8 mouse cellular contexts compared by ENCODE assay signal in the genomic region with DNA sequence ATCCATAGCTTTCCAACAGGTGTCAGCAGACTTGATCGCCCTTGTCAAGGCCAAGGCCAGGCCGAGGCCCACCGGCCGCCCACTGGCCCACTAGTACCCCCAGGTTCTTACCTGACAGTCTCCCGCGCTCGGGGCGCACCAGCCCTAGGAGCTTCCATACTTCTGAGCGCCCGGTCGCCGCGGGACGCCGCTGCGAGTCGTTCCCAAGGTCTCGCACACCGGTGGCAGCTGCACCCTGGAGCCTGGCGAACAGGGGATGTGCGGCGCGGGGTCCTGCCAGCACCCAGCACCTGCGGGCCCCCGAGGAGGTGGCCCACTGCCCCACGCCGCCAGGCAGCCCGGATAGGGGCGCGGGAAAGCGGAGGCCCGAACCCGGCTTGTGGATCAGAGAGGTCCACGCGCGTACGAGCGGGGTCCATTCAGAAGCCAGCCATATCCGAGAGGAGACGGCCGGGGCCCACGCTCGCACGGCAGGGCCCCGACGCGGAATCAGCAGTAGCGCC. TPM values are rescaled to one million over a fixed set of nuclear protein-coding genes. Genes with fewer than 3 reads are reported as not detected.
DNase-seq lines count a peak whose midpoint lies in the region; ATAC-seq and TF ChIP-seq lines count a peak whose summit lies in the region.

No protein-coding gene starts in this region.

- H3K27ac ChIP-seq in forebrain, postnatal 0 days (ENCODE audit: low read depth, low read length) = peak overlapping the region; percentile 50
- H3K27ac ChIP-seq in midbrain, postnatal 0 days (ENCODE audit: low read depth, low read length) = peak overlapping the region; percentile 62

- peak overlapping the region; percentile 92 for H3K4me2 ChIP-seq in forebrain, postnatal 0 days (ENCODE audit: low read depth)
- H3K4me2 ChIP-seq in midbrain, postnatal 0 days (ENCODE audit: low read depth, low read length, poor library complexity, severe bottlenecking) = peak overlapping the region; percentile 93

- H3K27me3 ChIP-seq in forebrain, postnatal 0 days (ENCODE audit: insufficient read depth, low read length) = no peaks in the 10 kb centered on the region
- H3K27me3 ChIP-seq in midbrain, postnatal 0 days (ENCODE audit: insufficient read depth, low read length) = no peaks in the 10 kb centered on the region

- H3K4me3 ChIP-seq in forebrain, postnatal 0 days (ENCODE audit: low read depth, low read length) = peak overlapping the region; percentile 77
- H3K4me3 ChIP-seq in midbrain, postnatal 0 days (ENCODE audit: low read depth, low read length) = peak overlapping the region; percentile 87

- DNase-seq in embryo, embryonic 10 days (ENCODE audit: low spot score) = peak; percentile 38
- DNase-seq in embryo, embryonic 9.5 days (ENCODE audit: extremely low spot score) = no peak
- DNase-seq in urinary bladder, postnatal 14 days (ENCODE audit: low spot score) = peak; percentile 22
- no peak for DNase-seq in urinary bladder, adult 2 months (ENCODE audit: low spot score)
- DNase-seq in forebrain, postnatal 0 days = peak; percentile 62
- peak; percentile 39 to 44 for DNase-seq in left cerebral cortex, postnatal 36 days (ENCODE audit: low spot score in 2 of 2)
- peak; percentile 8 for DNase-seq in midbrain, postnatal 0 days (ENCODE audit: low spot score)
- peak; percentile 33 for DNase-seq in thymus, postnatal 0 days (ENCODE audit: low spot score)

- peak overlapping the region; percentile 76 for H3K9ac ChIP-seq in forebrain, postnatal 0 days
- H3K9ac ChIP-seq in midbrain, postnatal 0 days (replicated peaks; ENCODE audit: low read length, poor library complexity, severe bottlenecking) = peak overlapping the region; percentile 94

- ATAC-seq in forebrain, postnatal 0 days = peak; percentile 47
- ATAC-seq in midbrain, postnatal 0 days (ENCODE audit: low FRiP score) = no peak; the same call in 1 of the 2 replicates

- H3K9me3 ChIP-seq in forebrain, postnatal 0 days (ENCODE audit: low read length) = no peaks in the 10 kb centered on the region
- no peaks in the 10 kb centered on the region for H3K9me3 ChIP-seq in midbrain, postnatal 0 days (ENCODE audit: low read length)

- under 1% methylated on average over 46 of the region's 48 CpGs for WGBS in forebrain, postnatal 0 days
- 1% methylated on average over 42 of the region's 48 CpGs for WGBS in midbrain, postnatal 0 days

- H3K36me3 ChIP-seq in forebrain, postnatal 0 days (ENCODE audit: insufficient read depth) = no peaks in the 10 kb centered on the region
- H3K36me3 ChIP-seq in midbrain, postnatal 0 days (ENCODE audit: insufficient read depth, low read length) = peaks cover 3% of the 10 kb centered on the region; the same call in 1 of the 2 replicates

- peaks cover 7% of the 10 kb centered on the region; the same call in 1 of the 2 replicates for H3K4me1 ChIP-seq in forebrain, postnatal 0 days (ENCODE audit: insufficient read depth)
- H3K4me1 ChIP-seq in midbrain, postnatal 0 days (ENCODE audit: insufficient read depth, low read length) = peaks cover 5% of the 10 kb centered on the region; the same call in 1 of the 2 replicates

- TF ChIP-seq CTCF in forebrain, postnatal 0 days (IDR thresholded peaks at IDR 0.05; ENCODE audit: low read depth) = no peak
- TF ChIP-seq CTCF in midbrain, postnatal 0 days (IDR thresholded peaks at IDR 0.05) = no peak

- intact Hi-C loops in left cerebral cortex, postnatal 36 days (cut with DNase I) = loop anchor here (2.0 kb wide), 1 partner anchor 38 kb away; a partner anchor contains a TSS

RNA-seq across cellular contexts. Expression of a gene that starts 0.6 kb away (rescaled TPM):
- polyA plus RNA-seq in urinary bladder, adult 2 months (2012; rRNA removed) = 13.7 and 13.9 TPM in 2 replicates
- total RNA-seq in forebrain, postnatal 0 days (2014; rRNA removed) = 33.7 and 35.4 TPM in 2 replicates
- polyA plus RNA-seq in forebrain, postnatal 0 days (2015; fragmentation: Nextera tagmentation; extraction: Ambion mirVana) = 8.3 and 10.4 TPM in 2 replicates
- 10 to 100 TPM; 15.6 to 18.1 TPM for total RNA-seq in left cerebral cortex, postnatal 36 days (2021)
- total RNA-seq in midbrain, postnatal 0 days (2014; rRNA removed) = 43.4 and 52.7 TPM in 2 replicates
- 14.7 and 14.8 TPM in 2 replicates for polyA plus RNA-seq in midbrain, postnatal 0 days (2015; fragmentation: Nextera tagmentation; extraction: Ambion mirVana)
- 4.1 and 4.4 TPM in 2 replicates for polyA plus RNA-seq in thymus, postnatal 0 days (2015; fragmentation: Nextera tagmentation; extraction: Ambion mirVana)

RNA-seq across cellular contexts. Expression of a gene that starts 33.3 kb away (rescaled TPM):
- polyA plus RNA-seq in urinary bladder, adult 2 months (2012; rRNA removed) = 11.1 and 11.3 TPM in 2 replicates
- total RNA-seq in forebrain, postnatal 0 days (2014; rRNA removed) = 21.9 and 31.8 TPM in 2 replicates
- 16.4 and 17.3 TPM in 2 replicates for polyA plus RNA-seq in forebrain, postnatal 0 days (2015; fragmentation: Nextera tagmentation; extraction: Ambion mirVana)
- total RNA-seq in left cerebral cortex, postnatal 36 days (2021) = 10 to 100 TPM; 22.0 to 23.4 TPM
- 19.4 and 27.8 TPM in 2 replicates for total RNA-seq in midbrain, postnatal 0 days (2014; rRNA removed)
- 15.2 and 16.1 TPM in 2 replicates for polyA plus RNA-seq in midbrain, postnatal 0 days (2015; fragmentation: Nextera tagmentation; extraction: Ambion mirVana)
- polyA plus RNA-seq in thymus, postnatal 0 days (2015; fragmentation: Nextera tagmentation; extraction: Ambion mirVana) = 25.4 and 26.2 TPM in 2 replicates

RNA-seq across cellular contexts. Expression of a gene that starts 38.9 kb away (rescaled TPM):
- 26.4 and 31.1 TPM in 2 replicates for polyA plus RNA-seq in urinary bladder, adult 2 months (2012; rRNA removed)
- total RNA-seq in forebrain, postnatal 0 days (2014; rRNA removed) = 33.3 and 39.8 TPM in 2 replicates
- 24.4 and 26.7 TPM in 2 replicates for polyA plus RNA-seq in forebrain, postnatal 0 days (2015; fragmentation: Nextera tagmentation; extraction: Ambion mirVana)
- 10 to 100 TPM; 21.7 to 22.3 TPM for total RNA-seq in left cerebral cortex, postnatal 36 days (2021)
- 35.7 and 37.1 TPM in 2 replicates for total RNA-seq in midbrain, postnatal 0 days (2014; rRNA removed)
- 18.6 and 19.5 TPM in 2 replicates for polyA plus RNA-seq in midbrain, postnatal 0 days (2015; fragmentation: Nextera tagmentation; extraction: Ambion mirVana)
- 60.5 and 60.6 TPM in 2 replicates for polyA plus RNA-seq in thymus, postnatal 0 days (2015; fragmentation: Nextera tagmentation; extraction: Ambion mirVana)

RNA-seq across cellular contexts. Expression of a gene that starts 39.0 kb away (rescaled TPM):
- polyA plus RNA-seq in urinary bladder, adult 2 months (2012; rRNA removed) = 6.4 and 6.7 TPM in 2 replicates
- total RNA-seq in forebrain, postnatal 0 days (2014; rRNA removed) = 12.7 and 14.8 TPM in 2 replicates
- 1.2 and 1.8 TPM in 2 replicates for polyA plus RNA-seq in forebrain, postnatal 0 days (2015; fragmentation: Nextera tagmentation; extraction: Ambion mirVana)
- total RNA-seq in left cerebral cortex, postnatal 36 days (2021) = 10 to 100 TPM; 11.2 to 11.3 TPM
- total RNA-seq in midbrain, postnatal 0 days (2014; rRNA removed) = 12.0 and 13.2 TPM in 2 replicates
- 1.5 and 1.8 TPM in 2 replicates for polyA plus RNA-seq in midbrain, postnatal 0 days (2015; fragmentation: Nextera tagmentation; extraction: Ambion mirVana)
- polyA plus RNA-seq in thymus, postnatal 0 days (2015; fragmentation: Nextera tagmentation; extraction: Ambion mirVana) = 4.0 and 4.2 TPM in 2 replicates

Comparison
In these comparisons a context has a peak if more than half of its experiments do, and no peak if none do; other contexts are left out.
1. DNase-seq: peak in embryo, embryonic 10 days (single experiment), urinary bladder, postnatal 14 days (single experiment), forebrain, postnatal 0 days (single experiment), left cerebral cortex, postnatal 36 days (2 of 2), midbrain, postnatal 0 days (single experiment) and thymus, postnatal 0 days (single experiment); none in embryo, embryonic 9.5 days (single experiment) and urinary bladder, adult 2 months (single experiment).